Mouse (Mus musculus): ENCODE measurements around the gene Sdk1.

Sdk1 gene

GRCm38 (mm10) chr5:141240841-141241543 is at the start of gene Sdk1:
Sdk1 (plus strand) TSS chr5:141241490.
- peak; percentile 79 to 88 for DNase-seq (ENCODE audit: low spot score in 2 of 2)

DNA sequence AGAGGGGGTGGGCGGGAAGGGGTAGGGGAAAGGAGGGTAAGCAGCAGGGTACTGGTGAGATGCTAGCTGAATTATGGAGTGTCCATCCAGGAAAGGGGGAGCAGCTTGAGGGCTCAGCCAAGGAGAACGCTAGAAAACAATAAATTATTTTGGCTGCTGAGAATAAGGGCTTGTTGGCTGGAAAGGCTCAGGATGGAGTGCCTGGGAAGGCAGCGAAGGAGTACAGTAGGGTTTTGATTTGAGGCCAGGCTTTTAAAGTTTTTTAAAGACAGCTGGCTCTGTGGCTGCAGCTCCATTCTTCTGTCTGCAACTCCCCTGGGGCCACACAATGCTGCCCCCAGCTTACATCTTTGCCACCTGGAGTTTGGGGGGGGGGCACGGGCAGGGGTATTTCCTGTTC is 44.0 kb upstream of the Sdk1 start:
- DNase-seq (ENCODE audit: low spot score in 2 of 2) = no peak

GRCm38 (mm10) chr5:141202276-141203065 is 38.8 kb upstream of the Sdk1 start:
- no peak for DNase-seq (ENCODE audit: low spot score in 2 of 2)

DNA sequence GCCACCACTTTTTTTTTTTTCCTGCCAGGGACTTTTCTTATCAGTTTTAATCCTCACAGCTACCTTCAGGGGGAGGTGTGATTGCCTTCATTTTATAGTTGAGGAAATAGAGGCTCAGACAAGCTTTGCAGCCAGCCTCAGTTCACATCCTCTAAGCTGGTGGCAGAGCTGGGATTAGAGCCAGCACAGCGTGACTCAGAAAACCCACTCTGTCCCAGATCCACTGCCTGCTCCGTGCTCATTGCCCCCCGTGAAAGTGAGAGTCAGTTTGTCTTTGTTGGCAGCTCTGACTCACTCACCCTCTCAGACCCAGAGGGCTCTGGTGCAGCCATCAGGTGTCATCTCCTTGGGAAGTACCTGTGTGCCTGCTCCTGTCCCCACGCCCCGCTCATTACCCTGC is 34.2 kb upstream of the Sdk1 start:
- DNase-seq (ENCODE audit: low spot score in 2 of 2) = peak; percentile 14 to 19

GRCm38 (mm10) chr5:141225243-141225642 is 16.0 kb upstream of the Sdk1 start:
- DNase-seq (ENCODE audit: low spot score in 2 of 2) = no peak

DNA sequence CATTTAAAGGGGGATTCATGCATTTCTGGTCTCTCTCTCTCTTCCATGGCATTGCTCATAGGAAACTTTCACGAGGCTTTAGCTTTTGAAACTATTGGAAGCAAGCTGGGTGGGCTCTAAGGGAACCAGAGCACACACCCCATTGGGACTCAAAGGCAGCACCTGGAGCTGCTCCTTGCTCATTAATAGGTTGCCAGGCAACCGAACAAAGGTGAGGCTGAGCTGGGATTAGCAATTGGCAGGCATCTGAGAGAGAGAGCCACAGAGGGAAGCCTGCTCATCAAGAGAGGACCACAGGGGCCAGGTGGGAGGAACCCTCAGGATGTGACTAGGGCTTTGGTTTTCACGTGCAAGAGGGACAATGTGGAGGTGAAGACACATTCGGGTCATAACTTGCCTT is 7.0 kb upstream of the Sdk1 start:
- no peak for DNase-seq (ENCODE audit: low spot score in 2 of 2)

GRCm38 (mm10) chr5:141239401-141239800 is 1.9 kb upstream of the Sdk1 start:
- no peak for DNase-seq (ENCODE audit: low spot score in 2 of 2)

DNA sequence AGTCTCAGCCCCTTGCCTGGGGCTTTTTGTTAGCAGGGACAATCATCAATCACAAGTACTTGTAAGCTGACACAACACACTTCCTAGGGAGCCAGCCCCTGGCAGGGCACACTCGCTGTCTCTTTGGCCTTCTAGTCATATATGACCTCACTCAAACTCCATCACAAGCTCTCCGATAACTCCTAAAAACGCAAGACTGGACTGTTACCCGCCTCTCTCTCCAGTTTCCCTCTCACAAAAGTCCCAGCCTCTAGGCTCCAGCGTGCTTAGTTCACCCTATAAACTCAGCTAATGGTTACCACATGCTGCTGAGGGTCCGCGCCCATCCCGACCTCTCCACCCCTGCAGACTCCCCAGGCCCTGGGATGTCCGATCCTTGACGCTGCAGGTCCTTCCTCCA is 849 bp upstream of the Sdk1 start:
- no peak for DNase-seq (ENCODE audit: low spot score in 2 of 2)

DNA sequence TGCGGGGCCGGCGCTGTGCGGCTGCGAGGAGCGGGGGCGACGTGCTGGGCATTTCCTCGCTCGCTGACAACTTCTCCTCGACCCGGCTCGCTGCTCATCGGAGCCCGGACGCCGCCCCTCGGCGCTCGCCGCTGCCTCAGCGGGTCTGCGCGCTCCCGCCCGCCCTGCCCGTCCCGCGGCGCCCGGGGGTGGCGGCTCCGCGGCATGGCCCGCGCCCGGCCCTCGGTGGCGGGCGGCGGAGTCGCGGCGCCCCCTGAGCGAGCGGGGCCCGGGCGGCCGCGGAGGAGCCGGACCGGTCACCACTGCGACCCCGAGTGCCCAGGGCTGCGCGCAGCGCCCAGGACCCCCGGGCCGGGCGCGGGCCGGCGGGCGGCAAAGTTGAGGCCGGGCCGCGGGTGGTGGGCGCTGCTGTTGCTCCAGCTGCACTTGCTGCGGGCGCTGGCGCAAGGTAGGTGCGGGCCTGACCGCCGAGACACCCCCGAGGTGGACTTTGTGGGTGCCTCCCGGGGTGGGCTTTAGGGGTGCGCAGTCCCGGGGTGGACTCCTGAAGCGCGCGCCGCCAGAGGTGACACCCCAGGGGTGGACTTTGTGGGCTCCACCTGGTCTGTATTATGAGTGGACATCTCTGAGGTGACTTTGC is 475 bp downstream of the Sdk1 start:
- no peak for DNase-seq (ENCODE audit: low spot score in 2 of 2)

DNA sequence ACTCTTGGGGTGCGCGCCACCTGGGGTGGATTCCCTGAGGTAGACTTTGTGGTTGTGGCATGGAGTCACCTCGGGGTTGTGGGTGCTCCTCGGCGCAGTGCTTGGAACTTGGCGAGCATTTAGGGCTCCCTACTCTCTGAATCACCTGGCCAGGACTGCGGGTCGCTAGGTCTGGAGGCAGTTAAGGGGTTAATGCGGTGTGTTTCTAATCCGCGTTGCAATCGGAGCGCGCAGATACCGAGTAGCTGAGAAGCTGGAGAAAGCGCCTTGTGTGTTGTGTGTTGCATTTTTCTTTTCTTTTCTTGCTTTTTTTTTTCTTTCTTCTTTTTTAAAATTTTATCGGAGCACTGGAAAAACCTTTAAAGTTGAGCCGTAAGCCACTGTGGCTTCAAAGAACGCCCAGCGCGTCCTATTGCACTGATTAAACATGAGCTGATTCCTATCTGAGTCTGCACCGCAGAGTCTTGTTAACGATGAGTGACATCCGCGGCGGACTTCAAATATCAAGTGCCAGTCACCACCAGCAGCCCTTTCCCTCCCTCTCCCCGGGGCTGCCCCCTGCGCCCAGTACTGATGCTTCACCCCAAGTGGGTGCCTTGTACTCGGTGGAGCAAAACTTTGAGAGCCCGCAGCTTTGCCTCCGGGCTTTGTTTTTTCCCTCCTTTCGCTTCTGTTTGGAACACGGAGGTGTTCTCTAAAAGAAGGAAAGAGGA is 2.1 kb downstream of the Sdk1 start:
- no peak for DNase-seq (ENCODE audit: low spot score in 2 of 2)

DNA sequence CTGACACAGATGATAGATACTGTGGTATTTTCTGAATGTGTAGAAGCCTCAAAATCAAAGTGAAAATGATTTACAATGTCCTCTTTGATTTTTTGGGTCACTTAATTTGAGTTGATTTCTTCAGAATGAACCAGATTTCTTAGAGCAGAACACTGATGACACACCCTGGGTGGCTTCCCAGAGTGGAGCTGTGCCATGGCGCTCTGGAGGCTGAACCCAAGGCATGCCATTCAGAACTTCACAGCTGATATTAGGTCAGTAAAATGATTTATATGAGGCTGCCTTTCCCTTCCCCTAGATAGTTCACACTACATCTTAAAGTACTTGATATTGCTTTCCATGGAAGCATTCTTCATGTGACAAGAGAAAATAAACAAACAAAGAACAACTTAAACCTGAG is 23.0 kb downstream of the Sdk1 start:
- no peak for DNase-seq (ENCODE audit: low spot score in 2 of 2)

GRCm38 (mm10) chr5:141277112-141277511 is 35.8 kb downstream of the Sdk1 start:
- no peak for DNase-seq (ENCODE audit: low spot score in 2 of 2)

DNA sequence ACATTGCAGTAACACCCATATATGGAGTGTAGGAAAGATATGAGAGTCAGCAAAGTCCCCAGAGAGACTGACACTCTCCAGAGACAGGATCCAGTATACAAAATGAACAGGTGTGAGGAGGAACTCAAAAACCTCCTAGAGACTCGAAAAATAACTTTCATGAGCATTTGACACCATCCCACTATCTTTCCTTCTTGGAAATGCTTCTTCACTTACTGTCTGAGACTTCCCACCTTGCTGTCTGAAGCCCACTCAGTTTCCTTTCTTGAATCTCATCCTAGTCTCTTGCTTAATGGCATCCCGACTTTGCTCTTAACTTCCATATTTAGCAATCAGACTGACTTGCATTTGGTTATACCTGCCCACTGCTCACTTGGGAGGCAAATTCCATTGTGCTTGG is 40.5 kb downstream of the Sdk1 start:
- DNase-seq (ENCODE audit: low spot score in 2 of 2) = no peak

- DNase-seq (ENCODE audit: low spot score in 2 of 2) = no peak
These were observed 48.3 kb downstream of the Sdk1 start for GRCm38 (mm10) chr5:141289611-141290010.

- DNase-seq (ENCODE audit: low spot score in 2 of 2) = no peak
These were observed 54.0 kb downstream of the Sdk1 start for GRCm38 (mm10) chr5:141295240-141295639.

GRCm38 (mm10) chr5:141302287-141302694 is 61.0 kb downstream of the Sdk1 start:
- DNase-seq (ENCODE audit: low spot score in 2 of 2) = no peak

DNA sequence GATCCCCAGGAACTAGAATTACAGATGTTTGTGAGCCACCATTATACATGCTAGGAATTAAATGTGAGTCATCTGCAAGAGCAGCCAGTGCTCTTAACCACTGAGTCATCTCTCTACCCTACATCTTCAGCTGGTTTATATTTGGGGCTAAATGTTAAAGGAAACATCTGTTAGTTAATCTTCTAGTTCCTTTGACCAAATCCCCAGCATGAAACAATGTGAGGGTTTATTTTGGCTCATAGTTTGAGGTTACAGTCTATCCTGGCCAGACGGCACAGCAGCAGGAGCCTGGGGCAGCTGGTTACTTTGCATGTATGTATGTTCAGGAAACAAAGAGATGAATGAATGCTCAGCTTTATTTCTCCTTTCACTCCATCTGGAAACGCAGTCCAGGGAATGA is 62.5 kb downstream of the Sdk1 start:
- DNase-seq (ENCODE audit: low spot score in 2 of 2) = no peak

DNA sequence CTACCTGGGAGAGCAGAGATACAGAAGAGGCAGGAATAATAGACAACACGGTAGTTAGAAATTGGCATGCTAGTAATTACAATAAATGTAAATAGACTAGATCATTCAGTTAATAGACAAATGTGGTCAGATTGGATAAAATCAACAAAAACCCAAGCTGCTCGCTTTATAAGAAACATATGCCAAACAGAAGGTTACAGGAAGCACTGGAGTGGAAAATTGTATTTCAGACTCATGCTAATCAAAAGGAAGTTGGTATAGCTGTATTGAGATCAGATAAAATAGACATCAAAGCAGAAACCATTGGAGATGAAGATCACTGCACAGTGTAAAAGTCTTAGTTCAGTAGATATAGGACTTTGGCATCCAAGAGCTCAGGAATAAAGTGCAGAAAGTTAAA is 63.4 kb downstream of the Sdk1 start:
- DNase-seq (ENCODE audit: low spot score in 2 of 2) = no peak

DNA sequence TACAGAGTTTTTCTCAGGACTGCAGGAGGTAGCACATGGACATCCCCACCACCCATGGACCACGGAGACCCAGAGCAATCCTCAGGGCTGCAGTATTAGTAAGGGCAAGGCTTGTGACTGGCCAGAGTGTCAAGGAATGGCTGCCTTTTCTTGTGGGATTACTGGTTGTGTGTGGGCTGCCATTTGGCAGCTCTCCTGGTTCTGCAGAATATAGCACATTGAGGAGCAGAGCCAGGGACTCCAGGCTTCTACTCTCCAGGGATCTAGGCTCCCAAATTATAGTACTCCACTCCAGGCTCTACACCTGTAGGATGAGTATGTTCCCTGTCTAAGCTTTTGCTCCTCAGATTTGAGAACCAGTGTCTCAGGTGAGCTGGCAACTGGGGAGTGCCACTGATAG is 69.4 kb downstream of the Sdk1 start:
- no peak for DNase-seq (ENCODE audit: low spot score in 2 of 2)

DNA sequence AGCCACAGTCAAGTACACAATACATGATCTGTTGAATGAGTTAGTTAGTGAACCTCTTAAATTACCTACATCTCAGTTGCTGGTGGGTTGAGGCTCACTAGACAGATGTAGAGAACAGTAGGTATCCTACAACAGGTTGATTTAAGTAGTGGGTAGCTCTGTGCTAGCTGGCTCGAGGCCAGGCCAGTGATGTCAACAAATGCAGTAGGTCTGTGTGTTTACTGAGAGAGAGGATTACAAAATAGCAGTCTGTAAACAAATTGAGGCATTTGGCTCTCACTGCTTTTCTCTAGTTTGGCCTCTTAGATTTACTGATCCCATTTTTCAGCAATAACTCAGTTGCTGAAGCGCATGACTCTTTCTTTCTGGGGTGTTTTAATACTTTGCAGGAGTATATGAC is 70.5 kb downstream of the Sdk1 start:
- DNase-seq (ENCODE audit: low spot score in 2 of 2) = no peak

GRCm38 (mm10) chr5:141312305-141312704 is 71.0 kb downstream of the Sdk1 start:
- no peak for DNase-seq (ENCODE audit: low spot score in 2 of 2)

- no peak for DNase-seq (ENCODE audit: low spot score in 2 of 2)
These were observed 75.8 kb downstream of the Sdk1 start for GRCm38 (mm10) chr5:141317095-141317494.
